Mouse (Mus musculus): Measurements from ENCODE around the gene Nxf1.

Nxf1 gene

DNA sequence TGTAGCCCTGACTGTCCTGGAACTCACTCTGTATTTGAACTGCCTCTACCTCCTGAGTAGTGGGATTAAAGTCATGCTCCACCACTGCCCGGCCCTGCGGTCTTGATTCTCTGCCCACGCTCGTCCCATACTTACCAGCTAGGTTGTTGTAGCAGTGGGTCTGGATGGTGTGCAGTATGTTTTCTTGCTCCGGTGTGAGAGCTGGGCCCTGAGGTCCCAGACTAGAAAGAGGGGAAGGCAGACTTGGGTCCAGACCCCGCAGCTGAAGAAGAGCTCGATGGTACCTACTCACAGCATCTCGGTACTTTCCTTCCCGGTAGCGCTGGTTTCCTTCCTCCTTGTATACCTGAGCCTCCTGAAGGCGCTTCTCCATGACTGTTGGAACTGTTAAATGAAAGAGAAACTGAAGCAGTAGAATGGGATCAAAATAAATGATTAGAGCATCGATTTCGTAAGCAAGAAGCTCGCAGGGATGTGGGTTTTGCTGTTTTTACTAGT is 61.5 kb downstream of the Nxf1 start:
- in situ Hi-C loops (cut with MboI, MseI) = no loop called here

DNA sequence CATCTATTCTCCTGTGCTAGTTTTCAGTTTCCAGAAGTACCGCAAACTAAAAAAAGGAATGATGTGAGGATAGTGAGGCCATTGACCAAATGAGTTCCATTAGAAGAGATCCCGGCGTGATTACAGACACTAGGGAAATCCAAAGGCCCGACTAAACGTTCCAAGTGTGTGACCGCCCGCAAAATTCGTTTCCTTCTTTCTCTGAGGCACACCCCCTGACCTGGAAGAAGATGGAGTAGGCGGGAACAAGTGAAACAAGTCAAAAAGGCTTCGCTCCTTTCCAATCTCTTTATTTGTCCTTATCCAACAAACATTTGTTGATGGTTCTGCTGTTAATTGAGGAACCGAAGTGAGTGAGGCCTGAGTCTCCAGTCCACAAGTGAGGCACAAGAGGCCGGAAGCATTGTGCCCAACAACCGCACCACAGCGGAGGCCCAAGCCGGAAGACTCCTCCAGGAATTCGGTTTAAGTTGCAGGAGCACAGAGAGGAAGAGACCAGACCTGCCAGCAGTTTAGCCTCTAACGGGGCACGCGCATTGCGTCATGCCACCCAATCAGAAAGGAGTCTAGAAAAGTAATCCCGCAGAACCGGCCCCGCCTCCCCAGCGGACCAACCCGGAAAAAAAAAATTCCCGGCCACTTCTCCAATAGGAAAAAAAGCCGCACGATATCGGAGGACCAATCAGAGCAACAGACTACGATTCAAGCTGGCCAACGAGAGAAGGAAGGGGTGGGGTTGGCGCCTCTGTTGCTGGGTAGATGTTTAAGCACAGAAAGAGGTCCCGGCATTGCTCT is 62.1 kb downstream of the Nxf1 start, which contains the start of gene Ttc9c:
TSS of gene Ttc9c (minus strand) at position 533 of the 795 bp plus-strand sequence.
- in situ Hi-C loops (cut with MboI, MseI) = no loop called here

DNA sequence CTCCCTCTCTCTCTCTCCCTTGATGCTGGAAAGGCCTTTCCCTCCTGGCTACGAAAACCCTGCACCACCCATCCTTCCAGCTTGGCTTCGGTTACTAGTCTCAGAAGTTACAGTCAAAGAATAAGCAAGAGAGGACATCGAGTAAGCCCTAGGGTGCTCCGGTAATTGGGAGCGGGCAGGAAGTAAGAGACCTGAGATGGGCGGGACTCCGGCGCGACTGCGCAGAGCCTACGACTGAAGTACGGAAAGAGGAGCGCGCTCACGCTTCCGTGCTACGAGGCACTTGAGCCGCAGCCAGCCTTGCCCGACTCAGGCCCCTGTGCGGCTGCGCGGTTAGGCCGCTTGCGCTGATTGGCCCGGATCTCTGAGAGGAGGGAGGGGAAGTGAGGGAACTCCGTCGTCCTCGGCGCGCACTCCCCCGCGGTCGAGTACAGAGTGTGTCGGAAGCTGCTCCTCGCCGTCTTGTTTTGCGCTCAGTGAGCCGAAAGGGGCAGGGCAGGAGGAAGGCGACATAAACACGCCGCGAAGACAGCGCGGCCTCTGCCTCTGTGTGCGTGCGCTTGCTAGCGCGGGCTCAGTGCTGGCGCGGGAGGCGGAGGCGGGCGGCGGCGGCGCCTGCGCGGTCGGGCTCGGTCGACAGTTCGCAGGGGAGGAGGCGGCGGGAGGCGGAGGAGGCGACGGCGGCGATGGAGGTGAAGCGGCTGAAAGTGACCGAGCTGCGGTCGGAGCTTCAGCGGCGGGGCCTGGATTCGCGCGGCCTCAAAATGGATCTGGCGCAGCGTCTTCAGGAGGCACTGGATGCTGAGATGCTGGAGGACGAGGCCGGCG is 62.9 kb downstream of the Nxf1 start, which contains the start of gene Hnrnpul2:
TSS of gene Hnrnpul2 (plus strand) at position 415 of the 828 bp plus-strand sequence.
- in situ Hi-C loops (cut with MboI, MseI) = loop anchor here (5.0 to 10.0 kb wide), 2 partner anchors 47 to 85 kb away; no protein-coding TSS in a partner anchor
